Mouse (Mus musculus) kidney, embryonic 15.5 days (tissue): ENCODE measurements around the gene Cnn2. TPM values are rescaled to one million over a fixed set of nuclear protein-coding genes. Genes with fewer than 3 reads are reported as not detected.

ENCODE experiments used
- ATAC-seq: fragments of 200-750 bp; cut with Nextera tagmentation; replicated peaks from 2 replicates; pipeline ENCODE4 v1.8.0; 2017; ENCODE audit warnings: moderate TSS enrichment; ENCODE audit not compliant: low FRiP score
- H3K27ac ChIP-seq: fragments of 300-500 bp; sonication (generic); 2 replicates; pipeline ENCODE4 v1.5.1; 2015; ENCODE audit warnings: mild to moderate bottlenecking, inconsistent platforms
- H3K27me3 ChIP-seq: fragments of 300-500 bp; sonication (generic); 2 replicates; pipeline ENCODE4 v1.6.1; 2015; ENCODE audit warnings: inconsistent platforms
- H3K36me3 ChIP-seq: fragments of 300-500 bp; sonication (generic); 2 replicates; pipeline ENCODE4 v1.6.1; 2015; ENCODE audit warnings: inconsistent platforms
- H3K4me1 ChIP-seq: fragments of 300-500 bp; sonication (generic); 2 replicates; pipeline ENCODE4 v1.6.1; 2015; ENCODE audit warnings: inconsistent platforms
- H3K4me2 ChIP-seq: fragments of 300-500 bp; sonication (generic); 2 replicates; pipeline ENCODE4 v1.6.1; 2015; ENCODE audit warnings: moderate library complexity, mild to moderate bottlenecking, inconsistent platforms
- H3K4me3 ChIP-seq: fragments of 300-500 bp; sonication (generic); replicated peaks from 2 replicates; pipeline ENCODE4 v1.5.1; 2015; ENCODE audit warnings: mild to moderate bottlenecking, inconsistent platforms
- H3K9ac ChIP-seq: fragments of 300-500 bp; sonication (generic); 2 replicates; pipeline ENCODE4 v1.6.1; 2015; ENCODE audit warnings: mild to moderate bottlenecking, inconsistent platforms
- H3K9me3 ChIP-seq: fragments of 300-500 bp; sonication (generic); replicated peaks from 2 replicates; pipeline ENCODE4 v1.6.1; 2016; ENCODE audit warnings: inconsistent platforms
- WGBS: fragments of 180-500 bp; shearing (Covaris S2); methylation state at CpG from one replicate; pipeline ENCODE4 v1.1.7; 2015; ENCODE audit warnings: mixed read lengths; 5-methylcytosine and 5-hydroxymethylcytosine counted together
- polyA plus RNA-seq: library from polyadenylated mRNA; unstranded; fragments of >200 nt; fragmentation: Nextera tagmentation; extraction: Ambion mirVana; gene quantifications from 2 replicates; pipeline ENCODE4 v1.2.1, GENCODE M21; 2015

The Cnn2 gene
- 253 and 292 TPM in 2 replicates for polyA plus RNA-seq

DNA sequence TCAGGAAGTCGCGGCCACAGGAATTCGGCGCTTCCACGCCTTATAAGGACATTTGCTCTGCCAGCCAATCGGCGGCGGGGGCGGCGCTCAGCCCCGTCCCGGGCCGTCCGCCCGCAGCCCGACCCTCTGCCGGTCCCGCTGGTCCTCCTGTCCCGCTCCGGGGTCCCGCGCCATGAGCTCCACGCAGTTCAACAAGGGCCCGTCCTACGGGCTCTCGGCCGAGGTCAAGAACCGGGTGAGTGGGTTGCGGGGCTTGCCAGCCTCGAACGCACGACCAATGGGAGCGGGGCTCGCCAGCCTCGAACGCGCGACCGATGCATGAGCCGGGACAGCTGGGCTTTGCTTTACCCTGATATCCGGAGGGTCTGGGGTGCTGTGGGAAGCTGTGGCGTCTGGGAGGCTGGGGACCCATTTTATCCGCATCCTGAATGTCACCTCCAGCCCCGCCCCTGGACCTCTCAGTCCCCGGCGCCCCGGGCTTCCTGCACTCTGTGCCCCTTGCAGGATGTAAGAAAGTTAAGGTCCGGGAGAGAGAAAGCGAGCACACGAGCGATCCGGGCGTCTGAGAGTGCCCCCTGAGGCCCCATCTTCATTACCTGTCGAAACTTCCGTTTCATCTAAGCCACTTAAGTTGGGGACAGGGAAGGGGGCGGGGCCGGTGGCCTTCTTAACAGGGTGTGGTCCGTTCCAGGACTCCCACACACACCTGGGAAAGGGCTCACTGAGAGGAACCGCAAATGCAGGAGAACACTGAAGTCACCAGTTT lies at the start of gene Cnn2:
TSS of gene Cnn2 (plus strand) at position 79 of the 766 bp plus-strand sequence.
- under 1% methylated on average over 59 of the region's 59 CpGs for WGBS
- peaks cover 57% of the 10 kb centered on the region for H3K4me1 ChIP-seq
- peak within 1 kb of the TSS; percentile 79 for H3K4me2 ChIP-seq
- peak within 1 kb of the TSS; percentile 79 for H3K9ac ChIP-seq
- peaks cover 7% of the 10 kb centered on the region; the same call in 1 of the 2 replicates for H3K9me3 ChIP-seq
- peaks cover 6% of the 10 kb centered on the region; the same call in 1 of the 2 replicates for H3K27me3 ChIP-seq
- peak; percentile 3; the same call in 1 of the 2 replicates for ATAC-seq
- H3K4me3 ChIP-seq = peak within 1 kb of the TSS; percentile 71
- H3K27ac ChIP-seq = peak within 1 kb of the TSS; percentile 99
- peaks cover 30% of the 10 kb centered on the region for H3K36me3 ChIP-seq

GRCm38 (mm10) chr10:79940749-79941148 lies 47.6 kb upstream of the Cnn2 start:
- Histone ChIP-seq H3K27me3 (no peaks in the 10 kb centered on the region), H3K4me1 (peaks cover 84% of the 10 kb centered on the region), H3K4me3 (no peak overlapping the region), H3K9ac (no peak overlapping the region), H3K4me2 (no peak overlapping the region), H3K9me3 (no peaks in the 10 kb centered on the region), H3K27ac (no peak overlapping the region), H3K36me3 (peaks cover 32% of the 10 kb centered on the region)
- no peak for ATAC-seq
- 51% methylated on average over 7 of the region's 7 CpGs for WGBS

GRCm38 (mm10) chr10:79942988-79943387 lies 45.4 kb upstream of the Cnn2 start:
- ATAC-seq = no peak
- peak overlapping the region; percentile 94 for H3K27ac ChIP-seq
- peaks cover 27% of the 10 kb centered on the region for H3K36me3 ChIP-seq
- no peaks in the 10 kb centered on the region for H3K9me3 ChIP-seq
- WGBS = 90% methylated on average over 1 of the region's 1 CpGs
- no peak overlapping the region for H3K4me3 ChIP-seq
- no peak overlapping the region for H3K9ac ChIP-seq
- no peaks in the 10 kb centered on the region for H3K27me3 ChIP-seq
- peaks cover 82% of the 10 kb centered on the region for H3K4me1 ChIP-seq
- no peak overlapping the region for H3K4me2 ChIP-seq

DNA sequence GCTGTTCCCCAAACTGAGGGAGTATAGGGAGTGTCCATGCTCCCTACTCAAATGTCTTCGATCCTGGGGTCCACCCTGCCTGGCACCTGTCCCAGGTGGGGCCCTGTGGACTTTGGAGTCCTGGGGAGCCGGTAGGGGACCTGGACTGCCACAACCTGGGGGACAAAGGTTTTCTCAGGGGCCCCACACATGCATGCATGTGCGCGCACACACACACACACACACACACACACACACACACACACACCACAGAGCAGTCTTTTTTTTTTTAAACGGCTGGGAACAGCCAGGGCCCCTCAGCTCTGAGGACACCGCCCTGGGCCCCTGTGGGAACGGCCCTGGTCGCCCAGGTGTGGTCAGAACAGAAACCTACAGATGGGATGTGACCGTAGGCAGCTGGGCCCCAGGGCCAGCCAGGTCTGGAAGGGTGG lies 44.9 kb upstream of the Cnn2 start:
- Histone ChIP-seq H3K4me1 (peaks cover 77% of the 10 kb centered on the region), H3K36me3 (peaks cover 30% of the 10 kb centered on the region)

GRCm38 (mm10) chr10:79945507-79946234 lies 42.7 kb upstream of the Cnn2 start:
- 36% methylated on average over 16 of the region's 16 CpGs for WGBS
- Histone ChIP-seq H3K27me3 (no peaks in the 10 kb centered on the region), H3K9me3 (no peaks in the 10 kb centered on the region), H3K9ac (peak overlapping the region; percentile 22; the same call in 1 of the 2 replicates), H3K27ac (peak overlapping the region; percentile 94), H3K4me3 (peak overlapping the region; percentile 16; the same call in 1 of the 2 replicates), H3K36me3 (peaks cover 47% of the 10 kb centered on the region), H3K4me1 (peaks cover 56% of the 10 kb centered on the region), H3K4me2 (peak overlapping the region; percentile 35)
- ATAC-seq = peak; percentile 82

More for the DNA sequence above, 44.9 kb upstream of the Cnn2 start:
- Histone ChIP-seq H3K27me3 (no peaks in the 10 kb centered on the region), H3K27ac (peak overlapping the region; percentile 94), H3K9me3 (no peaks in the 10 kb centered on the region), H3K4me3 (no peak overlapping the region), H3K4me2 (no peak overlapping the region), H3K9ac (no peak overlapping the region)
- no peak for ATAC-seq
- WGBS = 48% methylated on average over 9 of the region's 9 CpGs

GRCm38 (mm10) chr10:79946752-79947322 lies 41.5 kb upstream of the Cnn2 start:
- Histone ChIP-seq H3K27ac (peak overlapping the region; percentile 94), H3K9ac (no peak overlapping the region; the same call in 1 of the 2 replicates), H3K9me3 (no peaks in the 10 kb centered on the region), H3K27me3 (no peaks in the 10 kb centered on the region), H3K4me3 (0 out of 2 replicates have a peak overlapping the region, but pooled peaks have one; percentile 6), H3K4me1 (peaks cover 53% of the 10 kb centered on the region), H3K36me3 (peaks cover 48% of the 10 kb centered on the region), H3K4me2 (peak overlapping the region; percentile 35)
- 13% methylated on average over 7 of the region's 7 CpGs for WGBS
- no peak for ATAC-seq

- Histone ChIP-seq H3K27me3 (no peaks in the 10 kb centered on the region), H3K27ac (0 out of 2 replicates have a peak overlapping the region, but pooled peaks have one; percentile 94), H3K36me3 (peaks cover 48% of the 10 kb centered on the region), H3K4me2 (no peak overlapping the region), H3K9ac (no peak overlapping the region), H3K4me3 (no peak overlapping the region), H3K9me3 (no peaks in the 10 kb centered on the region), H3K4me1 (peaks cover 53% of the 10 kb centered on the region)
- 70% methylated on average over 6 of the region's 6 CpGs for WGBS
- no peak for ATAC-seq
Measured at GRCm38 (mm10) chr10:79947502-79947901, 40.9 kb upstream of the Cnn2 start.

DNA sequence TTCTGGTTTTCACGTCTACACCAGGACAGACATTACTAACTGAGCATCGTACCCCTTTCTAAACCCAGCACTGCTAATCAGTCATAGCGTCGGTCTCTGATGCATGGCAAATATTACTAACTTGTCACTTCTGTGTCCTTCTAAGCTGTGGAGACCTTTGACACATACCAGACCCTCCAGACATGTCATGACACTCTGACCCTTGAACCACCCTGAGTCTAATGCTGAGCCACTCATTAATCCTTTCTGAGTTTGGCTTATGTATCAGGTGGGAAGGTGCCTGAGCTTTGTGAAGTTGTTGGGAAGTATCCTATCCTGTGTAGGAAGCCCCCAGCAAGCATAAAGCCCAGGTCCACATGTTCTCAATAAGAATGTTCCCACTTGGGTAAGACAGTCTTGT lies 38.5 kb upstream of the Cnn2 start:
- Histone ChIP-seq H3K9me3 (no peaks in the 10 kb centered on the region), H3K36me3 (peaks cover 63% of the 10 kb centered on the region), H3K9ac (no peak overlapping the region), H3K27ac (no peak overlapping the region), H3K4me2 (no peak overlapping the region), H3K27me3 (no peaks in the 10 kb centered on the region), H3K4me1 (peaks cover 29% of the 10 kb centered on the region), H3K4me3 (no peak overlapping the region)
- WGBS = 79% methylated on average over 4 of the region's 4 CpGs
- no peak for ATAC-seq

DNA sequence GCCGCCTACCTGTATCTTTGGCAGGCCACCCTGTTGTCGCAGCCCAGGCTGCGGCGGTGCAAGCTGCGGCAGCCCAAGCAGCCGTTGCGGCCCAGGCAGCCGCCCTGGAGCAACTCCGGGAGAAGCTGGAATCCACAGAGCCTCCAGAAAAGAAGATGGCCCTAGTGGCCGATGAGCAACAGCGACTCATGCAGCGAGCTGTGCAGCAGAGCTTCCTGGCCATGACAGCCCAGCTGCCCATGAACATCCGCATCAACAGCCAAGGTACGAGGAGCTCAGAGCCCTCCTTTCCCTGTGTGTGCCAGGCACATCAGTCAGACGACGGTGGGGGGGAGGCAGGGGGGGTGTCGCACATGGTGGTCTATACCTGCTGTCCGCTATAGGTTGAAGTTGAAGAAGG lies 37.7 kb upstream of the Cnn2 start:
- peaks cover 22% of the 10 kb centered on the region for H3K4me1 ChIP-seq
- H3K9me3 ChIP-seq = no peaks in the 10 kb centered on the region
- 87% methylated on average over 18 of the region's 18 CpGs for WGBS
- H3K36me3 ChIP-seq = peaks cover 63% of the 10 kb centered on the region
- H3K27ac ChIP-seq = no peak overlapping the region
- ATAC-seq = no peak
- H3K27me3 ChIP-seq = no peaks in the 10 kb centered on the region
- no peak overlapping the region for H3K4me3 ChIP-seq
- no peak overlapping the region for H3K4me2 ChIP-seq
- H3K9ac ChIP-seq = no peak overlapping the region

GRCm38 (mm10) chr10:79953946-79954345 lies 34.4 kb upstream of the Cnn2 start:
- Histone ChIP-seq H3K4me1 (peaks cover 23% of the 10 kb centered on the region), H3K9me3 (no peaks in the 10 kb centered on the region), H3K27ac (no peak overlapping the region), H3K27me3 (no peaks in the 10 kb centered on the region), H3K36me3 (peaks cover 50% of the 10 kb centered on the region), H3K9ac (no peak overlapping the region), H3K4me2 (no peak overlapping the region), H3K4me3 (no peak overlapping the region)
- 86% methylated on average over 6 of the region's 6 CpGs for WGBS
- no peak for ATAC-seq

DNA sequence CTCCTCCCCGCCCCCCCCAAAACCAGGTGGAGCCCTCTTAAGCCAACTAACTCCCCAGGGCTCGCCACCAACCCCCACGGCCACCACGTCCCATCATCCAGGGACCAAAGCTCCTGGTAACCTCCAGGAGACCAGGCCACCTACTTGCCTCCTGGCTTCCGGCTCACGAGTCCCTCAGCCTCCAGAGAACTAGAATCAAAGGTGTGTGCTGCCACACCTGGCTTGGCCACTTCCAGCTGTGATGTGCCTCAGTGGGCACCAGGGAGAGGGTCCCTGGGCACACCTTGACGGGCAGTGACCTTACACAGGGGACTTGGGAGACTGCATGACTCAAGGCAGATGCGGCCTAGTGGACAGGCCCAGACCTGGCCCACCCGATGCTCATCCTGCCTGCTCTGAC lies 32.7 kb upstream of the Cnn2 start:
- Histone ChIP-seq H3K9ac (no peak overlapping the region), H3K4me1 (peaks cover 28% of the 10 kb centered on the region), H3K27ac (0 out of 2 replicates have a peak overlapping the region, but pooled peaks have one; percentile 13), H3K4me3 (no peak overlapping the region), H3K36me3 (peaks cover 32% of the 10 kb centered on the region), H3K9me3 (no peaks in the 10 kb centered on the region), H3K27me3 (no peaks in the 10 kb centered on the region), H3K4me2 (no peak overlapping the region)
- 70% methylated on average over 9 of the region's 9 CpGs for WGBS
- ATAC-seq = no peak
